Mouse (Mus musculus) leukemia stem cell, adult 10-12 weeks (primary cell): Measurements from ENCODE around the gene Wfdc10. TPM values are rescaled to one million over a fixed set of nuclear protein-coding genes. Genes with fewer than 3 reads are reported as not detected.

Experiments used
- polyA plus RNA-seq: library from polyadenylated mRNA; stranded (reverse); fragments of >175 nt; gene quantifications from 2 replicates; pipeline ENCODE4 v1.2.3, GENCODE M21; 2012; ENCODE audit warnings: low replicate concordance

The Wfdc10 gene
- polyA plus RNA-seq: not detected in 2 replicates

DNA sequence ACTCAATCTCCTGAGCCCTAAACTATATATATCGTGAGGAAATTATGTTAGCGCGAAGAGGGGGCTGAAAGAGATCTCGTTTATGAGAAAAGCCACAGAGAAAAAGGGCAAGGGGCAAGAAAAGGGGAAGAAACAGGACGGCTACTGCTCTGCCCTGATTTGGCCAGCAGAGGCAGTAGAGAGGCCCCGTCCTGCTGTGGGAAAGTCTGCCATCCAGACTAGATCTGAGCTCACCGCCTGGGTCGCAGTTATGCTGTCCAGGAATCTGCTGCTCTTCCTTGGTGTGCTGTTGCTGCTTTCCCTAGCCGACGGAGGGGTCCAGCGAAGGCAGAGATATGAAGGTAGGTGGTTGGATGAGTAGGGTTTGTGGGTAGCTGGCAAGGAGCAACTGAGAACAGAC is at the start of gene Wfdc10:
TSS of gene Wfdc10 (plus strand) at position 189 of the 400 bp plus-strand sequence.

GRCm38 (mm10) chr2:164613471-164613870 is 42.4 kb upstream of the Wfdc10 start, which contains the start of the genes Wfdc6b and Wfdc8:
Gene Wfdc6b (plus strand): TSS chr2:164613522.
Gene Wfdc8 (minus strand): TSS chr2:164613626.

DNA sequence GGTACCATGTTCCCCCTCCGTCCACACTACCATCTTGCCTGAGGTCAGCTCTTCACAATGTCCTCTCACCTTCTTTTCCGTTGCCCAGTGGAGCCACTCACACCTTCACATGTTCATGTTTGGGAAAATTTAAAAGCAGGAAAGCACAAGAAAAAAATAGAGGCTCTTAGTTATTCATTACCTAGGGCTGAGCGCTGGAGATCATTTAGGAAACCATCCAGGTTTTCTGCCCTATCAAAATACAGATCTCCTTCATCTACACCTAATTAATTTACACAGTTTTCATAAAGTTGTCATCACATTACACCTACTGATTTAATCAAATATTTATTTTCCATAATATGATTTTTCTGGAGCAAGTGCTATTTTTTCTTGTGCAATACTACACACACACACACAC is 17.1 kb upstream of the Wfdc10 start, which contains the start of gene Wfdc16:
TSS of gene Wfdc16 (minus strand) at position 101 of the 400 bp plus-strand sequence.

DNA sequence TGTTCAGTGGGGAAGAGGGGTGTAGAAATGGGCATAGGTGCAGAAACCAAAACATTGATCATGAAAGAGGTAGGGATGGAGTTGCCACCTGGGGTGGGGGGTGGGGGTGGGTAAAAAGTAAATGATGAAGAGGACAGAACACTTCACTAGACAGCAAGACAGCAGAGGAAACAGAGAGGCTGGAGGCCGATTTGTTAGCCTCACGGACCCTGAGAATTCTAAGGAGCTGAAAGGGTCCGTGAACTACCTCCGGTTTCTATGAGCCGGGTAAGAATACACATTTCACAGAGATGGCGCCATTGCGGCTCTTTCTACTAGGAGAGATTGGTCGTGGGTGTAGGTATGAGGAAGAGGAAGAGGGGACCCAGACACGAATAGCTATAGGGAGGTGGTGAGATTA is 637 bp downstream of the Wfdc10 start, which contains the start of gene Wfdc9:
TSS of gene Wfdc9 (minus strand) at position 101 of the 400 bp plus-strand sequence.

DNA sequence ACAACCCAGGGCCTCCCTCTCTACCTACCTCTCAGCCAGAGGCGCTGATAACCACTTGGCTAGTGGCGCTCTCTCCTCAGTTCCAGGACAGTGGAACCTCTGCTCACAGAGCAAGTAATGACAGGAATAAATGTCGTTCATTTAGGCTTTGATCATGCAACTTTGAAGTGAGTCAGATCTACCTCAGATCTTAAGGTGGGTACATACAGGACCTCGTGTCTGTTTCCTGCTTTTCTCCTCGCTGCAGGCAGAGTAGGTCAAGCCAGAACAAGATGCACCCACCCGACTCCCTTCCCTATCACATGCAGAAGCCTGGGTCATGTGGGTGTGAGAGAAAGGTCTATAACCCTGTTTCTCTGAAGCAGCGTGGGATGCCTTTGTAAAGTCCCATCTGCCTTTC is 18.1 kb downstream of the Wfdc10 start, which contains the start of gene Wfdc11:
TSS of gene Wfdc11 (minus strand) at position 101 of the 400 bp plus-strand sequence.

DNA sequence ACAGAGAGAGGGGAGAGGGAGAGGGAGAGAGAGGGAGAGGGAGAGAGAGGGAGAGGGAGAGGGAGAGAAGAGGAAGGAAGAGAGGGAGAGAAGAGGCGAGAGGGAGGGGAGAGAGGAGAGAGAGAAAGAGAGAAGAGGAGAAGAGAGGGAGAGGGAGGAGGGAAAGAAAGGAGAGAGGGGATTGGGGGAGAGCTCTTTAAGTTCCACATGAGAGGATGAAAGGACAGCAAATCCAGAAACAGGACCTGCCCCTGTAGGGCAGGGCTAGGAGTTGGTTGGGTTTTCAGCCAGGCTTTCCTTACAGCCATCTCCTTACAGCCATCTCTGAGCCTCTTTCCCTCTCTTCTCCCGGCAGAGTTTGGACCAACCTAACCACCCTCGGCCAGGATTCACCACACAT is 29.0 kb downstream of the Wfdc10 start, which contains the start of gene Wfdc13:
TSS of gene Wfdc13 (plus strand) at position 301 of the 400 bp plus-strand sequence.

DNA sequence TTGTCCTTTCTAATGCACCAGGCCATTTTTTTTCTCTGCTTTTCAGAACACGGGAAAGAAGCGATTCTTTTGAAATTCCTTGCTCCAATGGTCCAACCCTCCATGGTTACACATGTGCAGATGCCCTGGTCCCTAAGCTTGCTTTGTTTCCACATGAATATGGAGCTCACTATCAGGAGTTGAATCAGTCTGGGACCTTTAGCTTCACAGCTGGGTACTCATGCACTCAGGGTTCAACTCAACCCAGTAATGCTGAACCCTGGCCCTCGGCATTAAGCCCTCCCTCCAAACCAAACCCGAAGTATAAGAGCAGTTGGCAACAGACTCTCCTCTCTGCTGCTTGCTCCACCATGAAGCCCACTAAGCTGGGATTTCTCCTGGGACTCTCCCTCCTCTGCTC is 42.4 kb downstream of the Wfdc10 start, which contains the start of gene Spint4:
TSS of gene Spint4 (plus strand) at position 301 of the 400 bp plus-strand sequence.

Other genes starting within 250 kb of the Wfdc10 start
- 1.4 and 10.9 TPM in 2 replicates for gene Sdc4, start 212.2 kb upstream of the Wfdc10 start, polyA plus RNA-seq
- gene Sys1, start 199.1 kb upstream of the Wfdc10 start, polyA plus RNA-seq: 222 and 239 TPM in 2 replicates
- gene Gm20458, start 195.1 kb upstream of the Wfdc10 start, polyA plus RNA-seq: 0.17 and 0.94 TPM in 2 replicates
- not detected in 2 replicates for gene Trp53tg5, start 182.3 kb upstream of the Wfdc10 start, polyA plus RNA-seq
- gene Dbndd2, start 169.9 kb upstream of the Wfdc10 start, polyA plus RNA-seq: 15.3 and 25.0 TPM in 2 replicates
- gene Pigt, start 158.5 kb upstream of the Wfdc10 start, polyA plus RNA-seq: 173 and 257 TPM in 2 replicates
- gene Wfdc2, start 93.6 kb upstream of the Wfdc10 start, polyA plus RNA-seq: not detected in 2 replicates
- gene Spint3, start 82.6 kb upstream of the Wfdc10 start, polyA plus RNA-seq: not detected in 2 replicates
- not detected in 2 replicates for gene Wfdc6a, start 70.6 kb upstream of the Wfdc10 start, polyA plus RNA-seq
- not detected in 2 replicates for gene Eppin, start 62.5 kb upstream of the Wfdc10 start, polyA plus RNA-seq
- gene Wfdc6b, start 42.5 kb upstream of the Wfdc10 start, polyA plus RNA-seq: not detected in 2 replicates
- gene Wfdc8, start 42.4 kb upstream of the Wfdc10 start, polyA plus RNA-seq: not detected in 2 replicates
- gene Wfdc16, start 17.2 kb upstream of the Wfdc10 start, polyA plus RNA-seq: not detected in 2 replicates
- not detected in 2 replicates for gene Wfdc9, start 537 bp downstream of the Wfdc10 start, polyA plus RNA-seq
- gene Wfdc11, start 18.0 kb downstream of the Wfdc10 start, polyA plus RNA-seq: not detected in 2 replicates
- gene Wfdc13, start 29.1 kb downstream of the Wfdc10 start, polyA plus RNA-seq: not detected in 2 replicates
- not detected in 2 replicates for gene Spint4, start 42.5 kb downstream of the Wfdc10 start, polyA plus RNA-seq
- not detected in 2 replicates for gene Spint5, start 59.3 kb downstream of the Wfdc10 start, polyA plus RNA-seq
- 0.14 TPM in 1 of 2 replicates, not detected in the other for gene Wfdc3, start 89.9 kb downstream of the Wfdc10 start, polyA plus RNA-seq
- 30.4 and 109 TPM in 2 replicates for gene Dnttip1, start 89.9 kb downstream of the Wfdc10 start, polyA plus RNA-seq
- gene Ube2c, start 113.9 kb downstream of the Wfdc10 start, polyA plus RNA-seq: 143 and 160 TPM in 2 replicates
- not detected in 2 replicates for gene Tnnc2, start 123.9 kb downstream of the Wfdc10 start, polyA plus RNA-seq
- 3.9 and 10.1 TPM in 2 replicates for gene Snx21, start 129.8 kb downstream of the Wfdc10 start, polyA plus RNA-seq
- gene Acot8, start 148.8 kb downstream of the Wfdc10 start, polyA plus RNA-seq: 13.5 and 59.4 TPM in 2 replicates
- 0.55 and 2.0 TPM in 2 replicates for gene Zswim3, start 149.1 kb downstream of the Wfdc10 start, polyA plus RNA-seq
- gene Zswim1, start 166.6 kb downstream of the Wfdc10 start, polyA plus RNA-seq: 15.5 and 30.3 TPM in 2 replicates
- gene Spata25, start 172.5 kb downstream of the Wfdc10 start, polyA plus RNA-seq: not detected in 2 replicates
- gene Ctsa, start 176.8 kb downstream of the Wfdc10 start, polyA plus RNA-seq: 21.4 and 125 TPM in 2 replicates
- 2.3 and 2.5 TPM in 2 replicates for gene Neurl2, start 177.4 kb downstream of the Wfdc10 start, polyA plus RNA-seq
- gene Pltp, start 201.7 kb downstream of the Wfdc10 start, polyA plus RNA-seq: 9.3 and 14.4 TPM in 2 replicates
- 64.8 and 66.4 TPM in 2 replicates for gene Pcif1, start 223.3 kb downstream of the Wfdc10 start, polyA plus RNA-seq